Mouse (Mus musculus) brain, embryonic 14.5 days (tissue): ENCODE results near the gene Ptpra.

ENCODE experiments used
- CTCF ChIP-seq: fragments of 200-500 bp; IDR thresholded peaks from 2 replicates; pipeline ENCODE4 v1.5.1; 2012; ENCODE audit warnings: inconsistent platforms, mild to moderate bottlenecking, moderate library complexity, borderline replicate concordance; ENCODE audit not compliant: insufficient read depth, insufficient read length; ENCODE audit errors: extremely low read depth
- POLR2A ChIP-seq: fragments of 200-500 bp; IDR thresholded peaks from 2 replicates; pipeline ENCODE4 v1.6.1; 2012; ENCODE audit warnings: mild to moderate bottlenecking, inconsistent platforms, borderline replicate concordance; ENCODE audit not compliant: poor library complexity, insufficient read depth, insufficient read length, severe bottlenecking; ENCODE audit errors: extremely low read depth

DNA sequence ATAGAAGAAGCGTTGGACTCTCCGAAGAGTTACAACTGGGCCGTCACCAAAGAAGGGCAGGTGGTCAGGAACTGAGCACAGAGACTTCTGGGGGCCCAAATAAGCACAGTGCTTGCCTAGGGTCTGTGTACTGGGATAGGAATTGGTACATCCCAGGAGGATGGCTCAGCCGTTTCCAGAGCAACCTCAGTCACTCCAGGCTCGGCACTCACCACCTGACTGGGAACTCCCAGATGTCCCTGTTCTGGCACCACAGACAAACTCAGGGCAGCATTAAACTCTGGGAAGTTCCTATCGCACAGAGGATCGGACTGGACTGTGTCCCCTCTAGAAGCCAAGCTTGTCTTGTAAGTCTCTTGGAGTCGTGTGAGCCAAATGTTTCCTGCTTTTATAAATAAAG lies 114.9 kb downstream of the Ptpra start:
- TF ChIP-seq CTCF (no peak), POLR2A (no peak)
